Mouse (Mus musculus) CH12F3 (cell line): ENCODE data around the gene Prss35.

Experiments used
- in situ Hi-C: fragments of 300-500 bp; cut with MboI; formaldehyde crosslinking; loops from 2 replicates; pipeline ENCODE4 v1.14.3; 2020; ENCODE audit warnings: low sequenced_read_pairs

The Prss35 gene

GRCm38 (mm10) chr9:86742959-86743911 lies at the start of gene Prss35:
Gene Prss35, plus strand, starts transcription at chr9:86743649.
- in situ Hi-C loops = loop anchor here (10.0 kb wide), 1 partner anchor 148 kb away; no protein-coding TSS in a partner anchor

GRCm38 (mm10) chr9:86693935-86694334 lies 49.5 kb upstream of the Prss35 start:
- in situ Hi-C loops = no loop called here

GRCm38 (mm10) chr9:86694644-86695043 lies 48.8 kb upstream of the Prss35 start:
- in situ Hi-C loops = no loop called here

- in situ Hi-C loops = no loop called here
Observed at GRCm38 (mm10) chr9:86695199-86695817, 48.1 kb upstream of the Prss35 start.

GRCm38 (mm10) chr9:86695818-86696261 lies 47.6 kb upstream of the Prss35 start, which contains the start of gene Me1:
Gene Me1, minus strand, starts transcription at chr9:86695953.
- in situ Hi-C loops = no loop called here

GRCm38 (mm10) chr9:86701264-86701663 lies 42.2 kb upstream of the Prss35 start:
- in situ Hi-C loops = no loop called here

GRCm38 (mm10) chr9:86701844-86702243 lies 41.6 kb upstream of the Prss35 start:
- in situ Hi-C loops = no loop called here

- in situ Hi-C loops = no loop called here
Observed at GRCm38 (mm10) chr9:86707431-86707830, 36.0 kb upstream of the Prss35 start.

GRCm38 (mm10) chr9:86708921-86709320 lies 34.5 kb upstream of the Prss35 start:
- in situ Hi-C loops = no loop called here

- in situ Hi-C loops = no loop called here
Observed at GRCm38 (mm10) chr9:86710091-86710634, 33.3 kb upstream of the Prss35 start.

- in situ Hi-C loops = no loop called here
Observed at GRCm38 (mm10) chr9:86712648-86713047, 30.8 kb upstream of the Prss35 start.

- in situ Hi-C loops = no loop called here
Observed at GRCm38 (mm10) chr9:86714089-86714488, 29.4 kb upstream of the Prss35 start.

GRCm38 (mm10) chr9:86716540-86716939 lies 26.9 kb upstream of the Prss35 start:
- in situ Hi-C loops = no loop called here

GRCm38 (mm10) chr9:86717119-86717518 lies 26.3 kb upstream of the Prss35 start:
- in situ Hi-C loops = no loop called here

- in situ Hi-C loops = no loop called here
Observed at GRCm38 (mm10) chr9:86720227-86720626, 23.2 kb upstream of the Prss35 start.

GRCm38 (mm10) chr9:86720794-86721193 lies 22.7 kb upstream of the Prss35 start:
- in situ Hi-C loops = no loop called here

GRCm38 (mm10) chr9:86725066-86725465 lies 18.4 kb upstream of the Prss35 start:
- in situ Hi-C loops = no loop called here

GRCm38 (mm10) chr9:86725604-86726380 lies 17.7 kb upstream of the Prss35 start:
- in situ Hi-C loops = no loop called here

GRCm38 (mm10) chr9:86726381-86726720 lies 17.1 kb upstream of the Prss35 start:
- in situ Hi-C loops = no loop called here

GRCm38 (mm10) chr9:86728214-86728814 lies 15.1 kb upstream of the Prss35 start:
- in situ Hi-C loops = no loop called here
